Comparison of ENCODE assay signal across 8 mouse cellular contexts in genomic region chr1:43445170-43446088, GRCm38 (mm10). TPM values are rescaled to one million over a fixed set of nuclear protein-coding genes. Genes with fewer than 3 reads are reported as not detected.
DNase-seq lines count a peak whose midpoint lies in the region; ATAC-seq and TF ChIP-seq lines count a peak whose summit lies in the region.

No protein-coding gene starts in this region.

- no peaks in the 10 kb centered on the region for H3K36me3 ChIP-seq in hindbrain, embryonic 16.5 days (ENCODE audit: control insufficient read depth, insufficient read depth, low read length)
- peaks cover 30% of the 10 kb centered on the region for H3K36me3 ChIP-seq in megakaryocyte, embryonic 14.5 days (replicated peaks; ENCODE audit: low read length)

- intact Hi-C loops in gastrocnemius, adult 2 months (cut with DNase I) = loop anchor here (5.0 kb wide), 2 partner anchors 148 to 192 kb away; no protein-coding TSS in a partner anchor
- intact Hi-C loops in left cerebral cortex, postnatal 10 days (cut with DNase I) = loop anchor here (5.0 to 10.0 kb wide), 2 partner anchors 148 to 289 kb away; partner anchors contain the start of gene 1500015O10Rik

- peaks cover 19% of the 10 kb centered on the region for H3K4me1 ChIP-seq in hindbrain, embryonic 16.5 days (ENCODE audit: control insufficient read depth, insufficient read depth, low read depth, low read length)
- peaks cover 84% of the 10 kb centered on the region for H3K4me1 ChIP-seq in megakaryocyte, embryonic 14.5 days

- peak overlapping the region; percentile 73 for H3K4me2 ChIP-seq in hindbrain, embryonic 16.5 days (ENCODE audit: low read length)

- under 1% methylated on average over 65 of the region's 86 CpGs for WGBS in hindbrain, embryonic 16.5 days

- no peaks in the 10 kb centered on the region for H3K9me3 ChIP-seq in hindbrain, embryonic 16.5 days (ENCODE audit: control insufficient read depth, low read length)
- H3K9me3 ChIP-seq in megakaryocyte, embryonic 14.5 days = no peaks in the 10 kb centered on the region

- peak; percentile 33; the same call in 1 of the 2 replicates for TF ChIP-seq CTCF in gastrocnemius, adult 2 months (IDR thresholded peaks at IDR 0.05)

- peak overlapping the region; percentile 97 for H3K4me3 ChIP-seq in gastrocnemius, adult 2 months
- H3K4me3 ChIP-seq in hindbrain, embryonic 16.5 days (ENCODE audit: low read length) = peak overlapping the region; percentile 98
- H3K4me3 ChIP-seq in megakaryocyte, embryonic 14.5 days (replicated peaks) = peak overlapping the region; percentile 98

- ATAC-seq in hindbrain, embryonic 16.5 days = peak; percentile 96

- H3K27ac ChIP-seq in gastrocnemius, adult 2 months = peak overlapping the region; percentile 93
- peak overlapping the region; percentile 90 for H3K27ac ChIP-seq in hindbrain, embryonic 16.5 days (ENCODE audit: low read depth, low read length)

- no peaks in the 10 kb centered on the region for H3K27me3 ChIP-seq in hindbrain, embryonic 16.5 days (replicated peaks; ENCODE audit: control insufficient read depth, insufficient read depth, low read length)
- no peaks in the 10 kb centered on the region for H3K27me3 ChIP-seq in megakaryocyte, embryonic 14.5 days (replicated peaks)

- DNase-seq in WW6 (ENCODE audit: low read depth, low spot score) = peak; percentile 33
- DNase-seq in cerebellum, postnatal 25 days = peak; percentile 86 to 89
- peak; percentile 90 for DNase-seq in gastrocnemius, adult 2 months
- DNase-seq in left cerebral cortex, postnatal 10 days (ENCODE audit: extremely low spot score in 1 of 2, low spot score in 2 of 2) = peak; percentile 39 to 90
- DNase-seq in right cerebral cortex, postnatal 14 days = peak; percentile 69
- peak; percentile 69 for DNase-seq in urinary bladder, postnatal 36 days (ENCODE audit: low spot score in 2 of 2)

- H3K9ac ChIP-seq in hindbrain, embryonic 16.5 days (ENCODE audit: low read depth, low read length) = peak overlapping the region; percentile 97

RNA-seq across cellular contexts. Expression of gene Nck2, which starts 1.1 kb away (rescaled TPM):
- 10 to 100 TPM; 18.0 to 18.6 TPM for total RNA-seq in gastrocnemius, adult 2 months (2021)
- 28.0 and 32.3 TPM in 2 replicates for polyA plus RNA-seq in hindbrain, embryonic 16.5 days (2015; fragmentation: Nextera tagmentation; extraction: Ambion mirVana)
- 10 to 100 TPM; 32.6 to 37.5 TPM for total RNA-seq in left cerebral cortex, postnatal 10 days (2021)
- 106 and 185 TPM in 2 replicates for polyA plus RNA-seq in megakaryocyte, embryonic 14.5 days (2012; ENCODE audit: insufficient read depth, low replicate concordance)

Comparison
In these comparisons a context has a peak if more than half of its experiments do, and no peak if none do; other contexts are left out.
1. Peak in every context shown above with its lines: DNase-seq, ATAC-seq, H3K4me3 ChIP-seq and H3K27ac ChIP-seq.
2. DNase-seq: peak in every context shown above with its lines; median percentile 90 in gastrocnemius, adult 2 months; 88 in cerebellum, postnatal 25 days; 69 in right cerebral cortex, postnatal 14 days; 69 in urinary bladder, postnatal 36 days; 64 in left cerebral cortex, postnatal 10 days; 33 in WW6.